Mouse (Mus musculus) thymus, postnatal 14 days (tissue): Measurements from ENCODE around the gene Spon2.

Experiments used
- DNase-seq: peaks from one replicate; pipeline ENCODE4 v3.0.0; 2021

The Spon2 gene

GRCm38 (mm10) chr5:33218081-33218480 is at the start of gene Spon2:
Gene Spon2, minus strand, starts transcription at chr5:33218455.
- peak; percentile 9 for DNase-seq

GRCm38 (mm10) chr5:33254416-33254815 is 36.2 kb upstream of the Spon2 start:
- no peak for DNase-seq

GRCm38 (mm10) chr5:33248186-33248585 is 29.9 kb upstream of the Spon2 start:
- no peak for DNase-seq

- DNase-seq, result no peak
These were observed 29.1 kb upstream of the Spon2 start for GRCm38 (mm10) chr5:33247387-33247786.

GRCm38 (mm10) chr5:33245701-33246100 is 27.4 kb upstream of the Spon2 start:
- DNase-seq, result no peak

- DNase-seq, result no peak
These were observed 26.2 kb upstream of the Spon2 start for GRCm38 (mm10) chr5:33244377-33244920.

GRCm38 (mm10) chr5:33239934-33240333 is 21.7 kb upstream of the Spon2 start:
- no peak for DNase-seq

GRCm38 (mm10) chr5:33239111-33239714 is 21.0 kb upstream of the Spon2 start:
- no peak for DNase-seq

- DNase-seq, result no peak
These were observed 20.0 kb upstream of the Spon2 start for GRCm38 (mm10) chr5:33238256-33238645.

GRCm38 (mm10) chr5:33237600-33238255 is 19.5 kb upstream of the Spon2 start:
- DNase-seq, result no peak

GRCm38 (mm10) chr5:33234391-33235031 is 16.3 kb upstream of the Spon2 start:
- no peak for DNase-seq

- DNase-seq, result no peak
These were observed 14.5 kb upstream of the Spon2 start for GRCm38 (mm10) chr5:33232791-33233190.

- DNase-seq, result no peak
These were observed 12.0 kb upstream of the Spon2 start for GRCm38 (mm10) chr5:33230285-33230684.

- DNase-seq, result no peak
These were observed 10.2 kb upstream of the Spon2 start for GRCm38 (mm10) chr5:33228428-33228827.

GRCm38 (mm10) chr5:33225673-33226072 is 7.4 kb upstream of the Spon2 start:
- no peak for DNase-seq

- no peak for DNase-seq
These were observed 6.2 kb upstream of the Spon2 start for GRCm38 (mm10) chr5:33224491-33224890.

GRCm38 (mm10) chr5:33222841-33223744 is 4.8 kb upstream of the Spon2 start:
- DNase-seq, result no peak

GRCm38 (mm10) chr5:33222389-33222788 is 4.1 kb upstream of the Spon2 start:
- DNase-seq, result no peak

GRCm38 (mm10) chr5:33220350-33221044 is 2.2 kb upstream of the Spon2 start:
- no peak for DNase-seq

- no peak for DNase-seq
These were observed 1.6 kb upstream of the Spon2 start for GRCm38 (mm10) chr5:33219831-33220230.

GRCm38 (mm10) chr5:33218746-33219449 is 643 bp upstream of the Spon2 start:
- DNase-seq, result no peak

GRCm38 (mm10) chr5:33217663-33218062 is 592 bp downstream of the Spon2 start:
- DNase-seq, result no peak
